Mouse (Mus musculus) inflammation-experienced regulatory T-cells, adult 6 months (primary cell): ENCODE results near the gene Chrna7. TPM values are rescaled to one million over a fixed set of nuclear protein-coding genes. Genes with fewer than 3 reads are reported as not detected.

Experiments
- ATAC-seq: one replicate; pipeline ENCODE4 v1.8.0; 2017
- polyA plus RNA-seq, 3 experiments: library from polyadenylated mRNA; unstranded; fragments of 100-300 nt; shearing (Covaris generic); gene quantifications; one replicate each; pipeline ENCODE4 v1.2.1; 2017

The Chrna7 gene
- not detected for polyA plus RNA-seq

GRCm38 (mm10) chr7:63212084-63212723, at the start of gene Chrna7:
Chrna7 (minus strand) TSS chr7:63212569.
- no peak for ATAC-seq

- no peak for ATAC-seq
These were observed 37.0 kb upstream of the Chrna7 start for GRCm38 (mm10) chr7:63249404-63249803.

- ATAC-seq = no peak
These were observed 25.6 kb upstream of the Chrna7 start for GRCm38 (mm10) chr7:63237852-63238516.

GRCm38 (mm10) chr7:63225066-63225780, 12.9 kb upstream of the Chrna7 start:
- no peak for ATAC-seq

GRCm38 (mm10) chr7:63211641-63212083, 707 bp downstream of the Chrna7 start:
- ATAC-seq = no peak

- ATAC-seq = no peak
These were observed 2.9 kb downstream of the Chrna7 start for GRCm38 (mm10) chr7:63209501-63209900.

GRCm38 (mm10) chr7:63207137-63207536, 5.2 kb downstream of the Chrna7 start:
- ATAC-seq = no peak

GRCm38 (mm10) chr7:63195560-63195959, 16.8 kb downstream of the Chrna7 start:
- no peak for ATAC-seq

GRCm38 (mm10) chr7:63189647-63190534, 22.5 kb downstream of the Chrna7 start:
- no peak for ATAC-seq

GRCm38 (mm10) chr7:63170063-63170787, 42.1 kb downstream of the Chrna7 start:
- ATAC-seq = no peak

- ATAC-seq = no peak
These were observed 47.8 kb downstream of the Chrna7 start for GRCm38 (mm10) chr7:63164617-63165016.

GRCm38 (mm10) chr7:63162272-63162864, 50.0 kb downstream of the Chrna7 start:
- no peak for ATAC-seq

- no peak for ATAC-seq
These were observed 59.1 kb downstream of the Chrna7 start for GRCm38 (mm10) chr7:63153239-63153638.

- no peak for ATAC-seq
These were observed 63.6 kb downstream of the Chrna7 start for GRCm38 (mm10) chr7:63148740-63149139.

- ATAC-seq = no peak
These were observed 64.0 kb downstream of the Chrna7 start for GRCm38 (mm10) chr7:63148321-63148720.

- ATAC-seq = no peak
These were observed 89.8 kb downstream of the Chrna7 start for GRCm38 (mm10) chr7:63122547-63122946.

GRCm38 (mm10) chr7:63113671-63114070, 98.7 kb downstream of the Chrna7 start:
- no peak for ATAC-seq

- ATAC-seq = no peak
These were observed 99.1 kb downstream of the Chrna7 start for GRCm38 (mm10) chr7:63113252-63113651.

- no peak for ATAC-seq
These were observed 103.0 kb downstream of the Chrna7 start for GRCm38 (mm10) chr7:63109348-63109747.

GRCm38 (mm10) chr7:63085954-63086353, 126.4 kb downstream of the Chrna7 start:
- no peak for ATAC-seq

GRCm38 (mm10) chr7:63084351-63085003, 127.9 kb downstream of the Chrna7 start:
- ATAC-seq = no peak
